Mouse (Mus musculus) spleen, adult 2 months (tissue): ENCODE measurements around the gene Gm9944. TPM values are rescaled to one million over a fixed set of nuclear protein-coding genes. Genes with fewer than 3 reads are reported as not detected.

Experiments
- DNase-seq, 2 experiments: peaks; one replicate each; pipeline versions ENCODE4 v3.0.0 to v3.0.0-alpha.2; 2012 to 2021; ENCODE audit warnings: low spot score in 2 of 2, low read depth in 1 of 2
- H3K27ac ChIP-seq: fragments of 200-500 bp; 2 replicates; pipeline ENCODE4 v1.5.1; 2012; ENCODE audit warnings: low read length, inconsistent platforms; ENCODE audit not compliant: insufficient read depth
- H3K27me3 ChIP-seq: fragments of 200-500 bp; 2 replicates; pipeline ENCODE4 v1.6.1; 2012; ENCODE audit warnings: mild to moderate bottlenecking, moderate library complexity, low read length, inconsistent platforms; ENCODE audit not compliant: control insufficient read depth, insufficient read depth
- H3K36me3 ChIP-seq: fragments of 200-500 bp; 2 replicates; pipeline ENCODE4 v1.6.1; 2012; ENCODE audit warnings: mild to moderate bottlenecking, low read length, inconsistent platforms; ENCODE audit not compliant: control insufficient read depth, insufficient read depth
- H3K4me1 ChIP-seq: fragments of 200-500 bp; 2 replicates; pipeline ENCODE4 v1.6.1; 2011; ENCODE audit warnings: inconsistent platforms; ENCODE audit not compliant: control insufficient read depth, insufficient read depth, insufficient read length
- H3K4me3 ChIP-seq: fragments of 200-500 bp; 2 replicates; pipeline ENCODE4 v1.5.1; 2011; ENCODE audit warnings: mild to moderate bottlenecking, inconsistent platforms; ENCODE audit not compliant: insufficient read depth, insufficient read length; ENCODE audit errors: extremely low read depth
- CTCF ChIP-seq: fragments of 200-500 bp; IDR thresholded peaks from 2 replicates; pipeline ENCODE4 v1.5.1; 2011; ENCODE audit warnings: mild to moderate bottlenecking, inconsistent platforms; ENCODE audit not compliant: insufficient read depth, insufficient read length, insufficient replicate concordance; ENCODE audit errors: extremely low read depth
- POLR2A ChIP-seq: fragments of 200-500 bp; IDR thresholded peaks from 2 replicates; pipeline ENCODE4 v1.6.1; 2011; ENCODE audit warnings: low read depth, low read length, inconsistent platforms
- WGBS: fragments of 180-500 bp; shearing (Covaris S2); methylation state at CpG from one replicate; pipeline ENCODE4 v1.1.7; 2018; 5-methylcytosine and 5-hydroxymethylcytosine counted together
- polyA plus RNA-seq: library from polyadenylated mRNA; depleted of rRNA; stranded (reverse); fragments of >200 nt; gene quantifications from 2 replicates; pipeline ENCODE4 v1.2.3, GENCODE M21; 2012; rRNA removed

Gm9944 gene
- polyA plus RNA-seq = not detected in 2 replicates

DNA sequence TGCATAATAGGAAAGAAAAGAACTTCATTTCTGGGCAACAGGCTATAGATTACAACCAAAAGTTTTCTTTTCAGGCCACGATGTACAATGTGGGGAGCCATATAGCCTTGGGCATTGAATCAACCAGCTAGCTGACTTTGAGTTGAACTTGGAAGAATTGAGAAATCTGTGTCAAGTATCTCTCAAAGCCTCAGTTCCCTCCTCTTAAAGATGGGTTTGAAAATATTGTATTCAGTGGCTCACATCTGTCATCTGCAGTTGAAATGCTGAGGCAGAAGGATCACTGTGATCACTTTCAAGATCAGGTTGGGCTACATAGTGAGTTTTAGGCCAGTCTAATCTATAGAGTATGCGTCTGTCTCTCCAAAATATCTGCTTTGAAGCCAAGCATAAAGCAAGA, at the start of gene Gm9944:
Gene Gm9944 (minus strand): TSS at position 101 of the 400 bp plus-strand sequence.
- no peaks in the 10 kb centered on the region for H3K36me3 ChIP-seq
- 68% methylated on average over 2 of the region's 2 CpGs for WGBS
- H3K27me3 ChIP-seq = no peaks in the 10 kb centered on the region
- TF ChIP-seq CTCF (no peak), POLR2A (no peak)
- DNase-seq = no peak
- no peak within 1 kb of the TSS for H3K27ac ChIP-seq
- no peaks in the 10 kb centered on the region for H3K4me1 ChIP-seq
- no peak within 1 kb of the TSS for H3K4me3 ChIP-seq

DNA sequence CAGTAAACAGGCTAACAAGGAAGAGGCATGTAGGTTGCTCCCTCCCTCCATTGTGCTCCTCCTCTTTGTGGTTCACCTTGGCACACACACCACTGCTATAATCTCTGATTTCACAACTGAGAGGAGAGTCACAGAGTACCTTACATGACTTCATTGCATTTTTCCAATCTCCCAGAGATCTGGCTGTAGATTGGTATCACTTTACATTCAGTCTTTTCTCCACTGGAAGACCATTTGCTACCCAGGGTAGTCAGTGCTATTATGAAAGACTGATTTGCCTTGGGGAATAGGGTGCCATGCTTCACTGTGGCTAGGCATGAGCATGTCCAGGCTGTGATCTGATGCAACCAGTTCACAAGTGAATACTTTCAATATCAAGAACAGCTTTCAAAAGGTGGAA, 40.2 kb upstream of the Gm9944 start:
- no peaks in the 10 kb centered on the region for H3K27me3 ChIP-seq
- TF ChIP-seq CTCF = no peak
- TF ChIP-seq POLR2A = no peak
- DNase-seq = no peak
- no peak overlapping the region for H3K27ac ChIP-seq
- no peaks in the 10 kb centered on the region for H3K36me3 ChIP-seq
- H3K4me3 ChIP-seq = no peak overlapping the region
- no peaks in the 10 kb centered on the region for H3K4me1 ChIP-seq

DNA sequence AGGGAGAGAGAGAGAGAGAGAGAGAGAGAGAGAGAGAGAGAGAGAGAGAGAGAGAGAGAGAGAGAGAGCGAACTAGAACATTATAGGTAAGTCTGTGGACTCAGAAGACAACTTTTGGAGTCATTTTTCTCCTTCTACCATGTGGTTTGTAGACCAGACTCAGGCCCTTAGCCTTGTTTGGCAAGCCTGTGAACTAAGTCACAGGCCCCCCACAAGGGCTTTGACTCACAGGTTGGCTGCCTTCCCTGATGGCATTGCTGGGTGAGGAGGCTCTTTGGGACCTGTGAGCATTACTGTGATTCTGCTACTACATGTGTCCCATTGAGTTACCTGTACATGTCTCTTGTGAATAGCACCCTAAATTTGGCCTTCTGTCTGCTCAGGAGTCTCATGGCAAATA, 15.0 kb upstream of the Gm9944 start:
- 77% methylated on average over 1 of the region's 1 CpGs for WGBS
- no peaks in the 10 kb centered on the region for H3K36me3 ChIP-seq
- no peaks in the 10 kb centered on the region for H3K27me3 ChIP-seq
- H3K4me1 ChIP-seq = no peaks in the 10 kb centered on the region
- no peak overlapping the region for H3K27ac ChIP-seq
- no peak for DNase-seq
- H3K4me3 ChIP-seq = no peak overlapping the region
- TF ChIP-seq CTCF = no peak

DNA sequence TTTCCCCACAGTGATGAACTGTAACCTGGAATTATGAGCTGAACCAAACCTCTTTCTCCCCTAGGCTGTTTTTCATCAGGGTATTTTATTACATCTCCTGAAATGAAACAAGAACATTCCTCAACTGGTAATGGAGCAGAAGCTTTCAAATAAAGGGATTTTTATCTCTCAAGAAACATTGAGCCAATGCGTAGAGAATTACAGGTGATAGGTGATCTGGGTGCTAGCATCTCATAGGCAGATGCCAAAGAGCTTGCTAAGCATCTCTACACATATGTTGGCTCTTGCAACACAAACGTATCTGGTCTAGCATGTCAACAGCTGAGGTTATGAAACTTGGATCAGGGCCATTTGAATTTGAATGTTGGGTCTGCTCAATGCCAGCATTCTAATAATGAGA, 12.1 kb upstream of the Gm9944 start:
- no peak for DNase-seq
- H3K4me3 ChIP-seq = no peak overlapping the region
- no peaks in the 10 kb centered on the region for H3K36me3 ChIP-seq
- no peaks in the 10 kb centered on the region for H3K4me1 ChIP-seq
- no peak overlapping the region for H3K27ac ChIP-seq
- TF ChIP-seq CTCF = no peak
- no peak for TF ChIP-seq POLR2A
- H3K27me3 ChIP-seq = no peaks in the 10 kb centered on the region
- WGBS = 79% methylated on average over 2 of the region's 2 CpGs

DNA sequence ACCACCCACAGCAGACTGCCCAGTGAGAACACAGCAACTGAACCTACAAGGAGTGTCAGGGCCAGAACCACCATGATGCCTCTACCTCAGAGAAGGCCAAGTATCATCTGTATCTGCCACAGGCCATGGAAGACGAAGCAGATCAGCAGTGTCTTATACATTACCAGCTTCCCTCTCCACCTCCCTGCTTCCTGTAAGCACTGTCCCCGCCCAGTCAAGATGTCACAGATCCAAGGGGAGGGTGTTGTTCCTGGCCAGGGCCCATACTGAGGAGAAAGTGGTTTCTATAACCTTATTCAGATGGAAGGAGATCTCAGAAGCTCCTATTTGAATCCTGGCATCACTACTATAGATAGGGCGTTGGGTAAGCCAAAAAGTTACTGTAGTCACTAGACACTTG, 10.5 kb upstream of the Gm9944 start, which contains the start of gene Aadacl3:
Gene Aadacl3 (minus strand): TSS at position 101 of the 400 bp plus-strand sequence.
- H3K27ac ChIP-seq = no peak within 1 kb of the TSS
- no peak for DNase-seq
- no peak within 1 kb of the TSS for H3K4me3 ChIP-seq
- H3K4me1 ChIP-seq = no peaks in the 10 kb centered on the region
- H3K27me3 ChIP-seq = no peaks in the 10 kb centered on the region
- no peaks in the 10 kb centered on the region for H3K36me3 ChIP-seq
- TF ChIP-seq CTCF (no peak), POLR2A (no peak)
- WGBS = 57% methylated on average over 3 of the region's 3 CpGs

DNA sequence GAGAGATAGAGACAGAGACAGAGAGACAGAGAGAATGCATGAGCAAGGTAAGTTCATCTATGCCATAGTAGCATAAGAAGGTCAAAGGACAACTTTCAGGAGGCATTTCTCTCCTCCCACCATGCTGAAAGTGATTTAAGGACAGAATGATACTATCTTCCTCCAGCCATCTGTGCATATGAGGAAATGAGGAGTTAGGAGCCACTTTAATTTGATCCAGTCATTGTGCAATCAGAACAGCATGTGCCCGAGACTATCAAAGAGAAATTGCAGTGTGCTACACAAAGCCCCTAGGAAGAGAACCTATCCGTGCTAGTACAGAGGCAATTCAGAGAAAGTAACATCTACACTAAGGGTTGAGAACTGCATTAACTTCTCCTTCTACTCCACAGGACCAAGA, 4.6 kb downstream of the Gm9944 start:
- no peak for DNase-seq
- 65% methylated on average over 2 of the region's 2 CpGs for WGBS
- Histone ChIP-seq H3K27ac (no peak overlapping the region), H3K4me1 (no peaks in the 10 kb centered on the region), H3K4me3 (no peak overlapping the region), H3K27me3 (no peaks in the 10 kb centered on the region), H3K36me3 (no peaks in the 10 kb centered on the region)
- TF ChIP-seq CTCF (no peak), POLR2A (no peak)

DNA sequence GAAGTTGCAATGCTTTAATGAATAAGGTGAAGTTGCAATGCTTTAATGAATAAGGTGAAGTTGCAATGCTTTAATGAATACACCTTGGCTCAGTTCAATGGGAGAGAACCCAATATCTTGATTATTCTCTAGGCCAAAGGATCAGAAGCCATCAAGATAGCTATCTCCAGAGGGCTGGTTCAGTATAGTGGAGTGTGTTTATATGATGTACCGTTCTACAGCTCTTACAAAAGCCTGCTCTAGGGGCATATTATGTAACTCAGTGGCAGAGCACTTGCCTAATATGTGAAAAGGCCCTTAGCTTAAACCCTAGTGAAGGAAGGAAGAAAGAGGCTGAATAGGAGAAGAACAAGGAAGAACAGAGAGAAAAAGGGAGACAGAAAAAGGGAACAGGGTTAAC, 11.5 kb downstream of the Gm9944 start:
- TF ChIP-seq POLR2A (no peak), CTCF (no peak)
- WGBS = 80% methylated on average over 1 of the region's 1 CpGs
- Histone ChIP-seq H3K36me3 (no peaks in the 10 kb centered on the region), H3K4me3 (no peak overlapping the region), H3K27ac (no peak overlapping the region), H3K4me1 (no peaks in the 10 kb centered on the region), H3K27me3 (no peaks in the 10 kb centered on the region)
- DNase-seq = no peak
